Mouse (Mus musculus): ENCODE results near the gene Cyb5d1. TPM values are rescaled to one million over a fixed set of nuclear protein-coding genes. Genes with fewer than 3 reads are reported as not detected.

Cyb5d1 gene
- polyA plus RNA-seq, 1 experiment from 2014 or later = 34.0 TPM

GRCm38 (mm10) chr11:69365722-69366121, 29.7 kb downstream of the Cyb5d1 start:
- peaks cover 46% of the 10 kb centered on the region for H3K4me1 ChIP-seq (ENCODE audit: insufficient read depth, low read length)
- H3K4me3 ChIP-seq (ENCODE audit: low read length) = peak overlapping the region; percentile 88
- no peaks in the 10 kb centered on the region for H3K27me3 ChIP-seq (ENCODE audit: insufficient read depth, low read length)
- WGBS = 16% methylated on average over 6 of the region's 6 CpGs
- peak overlapping the region; percentile 81 for H3K9ac ChIP-seq (replicated peaks; ENCODE audit: low read length)
- H3K9me3 ChIP-seq (ENCODE audit: low read length) = no peaks in the 10 kb centered on the region
- peak overlapping the region; percentile 76 for H3K4me2 ChIP-seq (replicated peaks; ENCODE audit: low read depth, low read length)
- peaks cover 27% of the 10 kb centered on the region for H3K36me3 ChIP-seq (ENCODE audit: insufficient read depth, low read length)
- peak overlapping the region; percentile 100 for H3K27ac ChIP-seq (ENCODE audit: low read length)
- no peak for ATAC-seq (ENCODE audit: low FRiP score, low TSS enrichment)

GRCm38 (mm10) chr11:69364910-69365309, 30.5 kb downstream of the Cyb5d1 start:
- peaks cover 42% of the 10 kb centered on the region for H3K4me1 ChIP-seq (ENCODE audit: insufficient read depth, low read length)
- H3K9ac ChIP-seq (replicated peaks; ENCODE audit: low read length) = peak overlapping the region; percentile 81
- peak; percentile 71 for ATAC-seq (ENCODE audit: low FRiP score, low TSS enrichment)
- H3K27ac ChIP-seq (ENCODE audit: low read length) = peak overlapping the region; percentile 100
- peaks cover 35% of the 10 kb centered on the region for H3K36me3 ChIP-seq (ENCODE audit: insufficient read depth, low read length)
- no peaks in the 10 kb centered on the region for H3K27me3 ChIP-seq (ENCODE audit: insufficient read depth, low read length)
- H3K4me3 ChIP-seq (ENCODE audit: low read length) = peak overlapping the region; percentile 88
- H3K9me3 ChIP-seq (ENCODE audit: low read length) = no peaks in the 10 kb centered on the region
- peak overlapping the region; percentile 76 for H3K4me2 ChIP-seq (replicated peaks; ENCODE audit: low read depth, low read length)
- WGBS = 0% methylated on average over 6 of the region's 6 CpGs

GRCm38 (mm10) chr11:69364376-69364775, 31.1 kb downstream of the Cyb5d1 start:
- no peaks in the 10 kb centered on the region for H3K9me3 ChIP-seq (ENCODE audit: low read length)
- 38% methylated on average over 8 of the region's 8 CpGs for WGBS
- peak overlapping the region; percentile 88 for H3K4me3 ChIP-seq (ENCODE audit: low read length)
- H3K27me3 ChIP-seq (ENCODE audit: insufficient read depth, low read length) = no peaks in the 10 kb centered on the region
- no peak for ATAC-seq (ENCODE audit: low FRiP score, low TSS enrichment)
- peak overlapping the region; percentile 100 for H3K27ac ChIP-seq (ENCODE audit: low read length)
- peaks cover 39% of the 10 kb centered on the region for H3K4me1 ChIP-seq (ENCODE audit: insufficient read depth, low read length)
- H3K4me2 ChIP-seq (replicated peaks; ENCODE audit: low read depth, low read length) = peak overlapping the region; percentile 76
- H3K9ac ChIP-seq (replicated peaks; ENCODE audit: low read length) = peak overlapping the region; percentile 81; the same call in 1 of the 2 replicates
- peaks cover 40% of the 10 kb centered on the region for H3K36me3 ChIP-seq (ENCODE audit: insufficient read depth, low read length)

- no peak overlapping the region for H3K4me3 ChIP-seq (ENCODE audit: low read length)
- 70% methylated on average over 2 of the region's 2 CpGs for WGBS
- peaks cover 35% of the 10 kb centered on the region for H3K4me1 ChIP-seq (ENCODE audit: insufficient read depth, low read length)
- no peak for ATAC-seq (ENCODE audit: low FRiP score, low TSS enrichment)
- H3K27me3 ChIP-seq (ENCODE audit: insufficient read depth, low read length) = no peaks in the 10 kb centered on the region
- H3K9ac ChIP-seq (replicated peaks; ENCODE audit: low read length) = no peak overlapping the region
- H3K36me3 ChIP-seq (ENCODE audit: insufficient read depth, low read length) = peaks cover 58% of the 10 kb centered on the region
- H3K9me3 ChIP-seq (ENCODE audit: low read length) = no peaks in the 10 kb centered on the region
- no peak overlapping the region for H3K27ac ChIP-seq (ENCODE audit: low read length)
- H3K4me2 ChIP-seq (replicated peaks; ENCODE audit: low read depth, low read length) = no peak overlapping the region
Observed at GRCm38 (mm10) chr11:69362479-69362878, 33.0 kb downstream of the Cyb5d1 start.

GRCm38 (mm10) chr11:69362021-69362420, 33.4 kb downstream of the Cyb5d1 start:
- no peak overlapping the region for H3K4me2 ChIP-seq (replicated peaks; ENCODE audit: low read depth, low read length)
- no peak for ATAC-seq (ENCODE audit: low FRiP score, low TSS enrichment)
- no peaks in the 10 kb centered on the region for H3K9me3 ChIP-seq (ENCODE audit: low read length)
- peaks cover 63% of the 10 kb centered on the region for H3K36me3 ChIP-seq (ENCODE audit: insufficient read depth, low read length)
- H3K27ac ChIP-seq (ENCODE audit: low read length) = no peak overlapping the region
- 56% methylated on average over 7 of the region's 7 CpGs for WGBS
- peaks cover 31% of the 10 kb centered on the region for H3K4me1 ChIP-seq (ENCODE audit: insufficient read depth, low read length)
- no peak overlapping the region for H3K4me3 ChIP-seq (ENCODE audit: low read length)
- H3K9ac ChIP-seq (replicated peaks; ENCODE audit: low read length) = 0 out of 2 replicates have a peak overlapping the region, but pooled peaks have one; percentile 16
- H3K27me3 ChIP-seq (ENCODE audit: insufficient read depth, low read length) = no peaks in the 10 kb centered on the region

GRCm38 (mm10) chr11:69357690-69358089, 37.7 kb downstream of the Cyb5d1 start:
- Histone ChIP-seq H3K4me3 (ENCODE audit: low read length) (no peak overlapping the region), H3K9ac (replicated peaks; ENCODE audit: low read length) (no peak overlapping the region), H3K27me3 (ENCODE audit: insufficient read depth, low read length) (no peaks in the 10 kb centered on the region), H3K9me3 (ENCODE audit: low read length) (no peaks in the 10 kb centered on the region), H3K36me3 (ENCODE audit: insufficient read depth, low read length) (peaks cover 91% of the 10 kb centered on the region), H3K27ac (ENCODE audit: low read length) (no peak overlapping the region), H3K4me1 (ENCODE audit: insufficient read depth, low read length) (0 out of 2 replicates have a peak, but pooled peaks cover 3% of the 10 kb centered on the region), H3K4me2 (replicated peaks; ENCODE audit: low read depth, low read length) (no peak overlapping the region)
- no peak for ATAC-seq (ENCODE audit: low FRiP score, low TSS enrichment)
- 73% methylated on average over 12 of the region's 12 CpGs for WGBS

GRCm38 (mm10) chr11:69356544-69356943, 38.9 kb downstream of the Cyb5d1 start:
- no peak overlapping the region for H3K9ac ChIP-seq (replicated peaks; ENCODE audit: low read length)
- ATAC-seq (ENCODE audit: low FRiP score, low TSS enrichment) = no peak
- WGBS = 73% methylated on average over 5 of the region's 5 CpGs
- H3K4me1 ChIP-seq (ENCODE audit: insufficient read depth, low read length) = no peaks in the 10 kb centered on the region
- H3K36me3 ChIP-seq (ENCODE audit: insufficient read depth, low read length) = peaks cover 92% of the 10 kb centered on the region
- no peaks in the 10 kb centered on the region for H3K9me3 ChIP-seq (ENCODE audit: low read length)
- no peak overlapping the region for H3K4me2 ChIP-seq (replicated peaks; ENCODE audit: low read depth, low read length)
- H3K4me3 ChIP-seq (ENCODE audit: low read length) = no peak overlapping the region
- no peaks in the 10 kb centered on the region for H3K27me3 ChIP-seq (ENCODE audit: insufficient read depth, low read length)
- no peak overlapping the region for H3K27ac ChIP-seq (ENCODE audit: low read length)

GRCm38 (mm10) chr11:69346441-69346840, 49.0 kb downstream of the Cyb5d1 start:
- no peak overlapping the region for H3K9ac ChIP-seq (replicated peaks; ENCODE audit: low read length)

More at GRCm38 (mm10) chr11:69346441-69346840, 49.0 kb downstream of the Cyb5d1 start:
- Histone ChIP-seq H3K27ac (ENCODE audit: low read length) (no peak overlapping the region), H3K27me3 (ENCODE audit: insufficient read depth, low read length) (no peaks in the 10 kb centered on the region), H3K36me3 (ENCODE audit: insufficient read depth, low read length) (peaks cover 79% of the 10 kb centered on the region), H3K9me3 (ENCODE audit: low read length) (no peaks in the 10 kb centered on the region), H3K4me1 (ENCODE audit: insufficient read depth, low read length) (peaks cover 2% of the 10 kb centered on the region), H3K4me3 (ENCODE audit: low read length) (no peak overlapping the region), H3K4me2 (replicated peaks; ENCODE audit: low read depth, low read length) (no peak overlapping the region)
- ATAC-seq (ENCODE audit: low FRiP score, low TSS enrichment) = no peak; the same call in 1 of the 2 replicates
- 85% methylated on average over 23 of the region's 26 CpGs for WGBS

Other genes starting within 250 kb of the Cyb5d1 start
- 0.30 and 0.41 TPM in 2 replicates for gene Alox12b, start 238.6 kb downstream of the Cyb5d1 start, polyA plus RNA-seq (2015; fragmentation: Nextera tagmentation; extraction: Ambion mirVana)
- gene Alox8, start 197.8 kb downstream of the Cyb5d1 start, polyA plus RNA-seq (2015; fragmentation: Nextera tagmentation; extraction: Ambion mirVana) = 0.46 and 0.72 TPM in 2 replicates
- 0.17 and 0.27 TPM in 2 replicates for gene Gucy2e, start 158.6 kb downstream of the Cyb5d1 start, polyA plus RNA-seq (2015; fragmentation: Nextera tagmentation; extraction: Ambion mirVana)
- 22.4 and 23.2 TPM in 2 replicates for gene Cntrob, start 71.9 kb downstream of the Cyb5d1 start, polyA plus RNA-seq (2015; fragmentation: Nextera tagmentation; extraction: Ambion mirVana)
- gene Trappc1, start 71.7 kb downstream of the Cyb5d1 start, polyA plus RNA-seq (2015; fragmentation: Nextera tagmentation; extraction: Ambion mirVana) = 166 and 172 TPM in 2 replicates
- 3.3 and 3.8 TPM in 2 replicates for gene Kcnab3, start 69.4 kb downstream of the Cyb5d1 start, polyA plus RNA-seq (2015; fragmentation: Nextera tagmentation; extraction: Ambion mirVana)
- gene Rnf227, start 55.2 kb downstream of the Cyb5d1 start, polyA plus RNA-seq (2015; fragmentation: Nextera tagmentation; extraction: Ambion mirVana) = 16.4 and 17.8 TPM in 2 replicates
- gene Chd3, start 26.2 kb downstream of the Cyb5d1 start, polyA plus RNA-seq (2015; fragmentation: Nextera tagmentation; extraction: Ambion mirVana) = 58.6 and 67.2 TPM in 2 replicates
- 142 and 150 TPM in 2 replicates for gene Naa38, start 144 bp downstream of the Cyb5d1 start, polyA plus RNA-seq (2015; fragmentation: Nextera tagmentation; extraction: Ambion mirVana)
- gene Tmem88, start 2.6 kb upstream of the Cyb5d1 start, polyA plus RNA-seq (2015; fragmentation: Nextera tagmentation; extraction: Ambion mirVana) = 46.5 and 47.7 TPM in 2 replicates
- gene Kdm6b, start 18.0 kb upstream of the Cyb5d1 start, polyA plus RNA-seq (2015; fragmentation: Nextera tagmentation; extraction: Ambion mirVana) = 26.0 and 31.3 TPM in 2 replicates
- 0.69 and 0.90 TPM in 2 replicates for gene Dnah2, start 153.5 kb upstream of the Cyb5d1 start, polyA plus RNA-seq (2015; fragmentation: Nextera tagmentation; extraction: Ambion mirVana)
- 11.8 and 12.6 TPM in 2 replicates for gene Efnb3, start 164.6 kb upstream of the Cyb5d1 start, polyA plus RNA-seq (2015; fragmentation: Nextera tagmentation; extraction: Ambion mirVana)
- 29.3 and 30.3 TPM in 2 replicates for gene Wrap53, start 184.6 kb upstream of the Cyb5d1 start, polyA plus RNA-seq (2015; fragmentation: Nextera tagmentation; extraction: Ambion mirVana)
- gene Trp53, start 184.7 kb upstream of the Cyb5d1 start, polyA plus RNA-seq (2015; fragmentation: Nextera tagmentation; extraction: Ambion mirVana) = 191 and 205 TPM in 2 replicates
- 12.3 and 14.3 TPM in 2 replicates for gene Atp1b2, start 210.3 kb upstream of the Cyb5d1 start, polyA plus RNA-seq (2015; fragmentation: Nextera tagmentation; extraction: Ambion mirVana)
- gene Shbg, start 222.3 kb upstream of the Cyb5d1 start, polyA plus RNA-seq (2015; fragmentation: Nextera tagmentation; extraction: Ambion mirVana) = 0.17 TPM in 1 of 2 replicates, not detected in the other
- gene Sat2, start 226.4 kb upstream of the Cyb5d1 start, polyA plus RNA-seq (2015; fragmentation: Nextera tagmentation; extraction: Ambion mirVana) = 21.3 and 24.1 TPM in 2 replicates
- 31.8 and 33.4 TPM in 2 replicates for gene Fxr2, start 237.4 kb upstream of the Cyb5d1 start, polyA plus RNA-seq (2015; fragmentation: Nextera tagmentation; extraction: Ambion mirVana)

Measured in kidney, embryonic 16.5 days (tissue).